Mouse (Mus musculus) CH12.LX (cell line): Measurements from ENCODE around the gene Anxa11.
"Not testable (repeated sequence)": the region's sequence is repeated elsewhere in the genome, so short reads cannot be mapped to it uniquely, and the experiment has no call there.

ENCODE experiments used
- BHLHE40 ChIP-seq: IDR thresholded peaks from 2 replicates; pipeline ENCODE4 v1.6.1; 2011; ENCODE audit warnings: mild to moderate bottlenecking, low read depth, low read length, improper control_type of control experiment
- CTCF ChIP-seq, 2 experiments: IDR thresholded peaks in 1 of 2; conservative IDR thresholded peaks in 1 of 2; 2 replicates each; pipeline ENCODE4 v1.5.1; 2011 to 2012; ENCODE audit warnings: low read depth in 2 of 2, low read length in 2 of 2, improper control_type of control experiment in 1 of 2, inconsistent platforms in 1 of 2, mild to moderate bottlenecking in 1 of 2, moderate library complexity in 1 of 2
- GABPA ChIP-seq: IDR thresholded peaks from 2 replicates; pipeline ENCODE4 v1.6.1; 2012; ENCODE audit warnings: low read depth, low read length, improper control_type of control experiment, inconsistent platforms; ENCODE audit not compliant: insufficient replicate concordance
- JUND ChIP-seq: conservative IDR thresholded peaks from 2 replicates; pipeline ENCODE4 v1.6.1; 2011; ENCODE audit warnings: low read depth, low read length, improper control_type of control experiment
- MAFK ChIP-seq: IDR thresholded peaks from 2 replicates; pipeline ENCODE4 v1.6.1; 2011; ENCODE audit warnings: low read length, improper control_type of control experiment; ENCODE audit not compliant: insufficient replicate concordance
- MYC ChIP-seq: IDR thresholded peaks from 2 replicates; pipeline ENCODE4 v1.6.1; 2011; ENCODE audit warnings: low read depth, mild to moderate bottlenecking, improper control_type of control experiment, low read length
- POLR2A ChIP-seq: IDR thresholded peaks from 2 replicates; pipeline ENCODE4 v1.6.1; 2011; ENCODE audit warnings: low read depth, mild to moderate bottlenecking, improper control_type of control experiment, low read length
- POLR2AphosphoS2 ChIP-seq: IDR thresholded peaks from 2 replicates; pipeline ENCODE4 v1.6.1; 2011; ENCODE audit warnings: low read depth, low read length, improper control_type of control experiment
- RCOR1 ChIP-seq: conservative IDR thresholded peaks from 2 replicates; pipeline ENCODE4 v1.6.1; 2012; ENCODE audit warnings: low read depth, mild to moderate bottlenecking, inconsistent platforms, low read length, improper control_type of control experiment
- TBP ChIP-seq: conservative IDR thresholded peaks from 2 replicates; pipeline ENCODE4 v1.6.1; 2011; ENCODE audit warnings: low read depth, low read length, improper control_type of control experiment
- USF1 ChIP-seq: IDR thresholded peaks from 2 replicates; pipeline ENCODE4 v1.6.1; 2014; ENCODE audit warnings: low read depth, mild to moderate bottlenecking, inconsistent platforms, low read length, improper control_type of control experiment
- ZC3H11A ChIP-seq: IDR thresholded peaks from 2 replicates; pipeline ENCODE4 v1.6.1; 2012; ENCODE audit warnings: low read depth, mild to moderate bottlenecking, inconsistent platforms, low read length, improper control_type of control experiment
- ZKSCAN1 ChIP-seq: IDR thresholded peaks from 2 replicates; pipeline ENCODE4 v1.6.1; 2012; ENCODE audit warnings: low read depth, inconsistent platforms, low read length, improper control_type of control experiment, borderline replicate concordance
- ZMIZ1 ChIP-seq: IDR thresholded peaks from 2 replicates; pipeline ENCODE4 v1.6.1; 2012; ENCODE audit warnings: low read depth, mild to moderate bottlenecking, inconsistent platforms, low read length, improper control_type of control experiment

DNA sequence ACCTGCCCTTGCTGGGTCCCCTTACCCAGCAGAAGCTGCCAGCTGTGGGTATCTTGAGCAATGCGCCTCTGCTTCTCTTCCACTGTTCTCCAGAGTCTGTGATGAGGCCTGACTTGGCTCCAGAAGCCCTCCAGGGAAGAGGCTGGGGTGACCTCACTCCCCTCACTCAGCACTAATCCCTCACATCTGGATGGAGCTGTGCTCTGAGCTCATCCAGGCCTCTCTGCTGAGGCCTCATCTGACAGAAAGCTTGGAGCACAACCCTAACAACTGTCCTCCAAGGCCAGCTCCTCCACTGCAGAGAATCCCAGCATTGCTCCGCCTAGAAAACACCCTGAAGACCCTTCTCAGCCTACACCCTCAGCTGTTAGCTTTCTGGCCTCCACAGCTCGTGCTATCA is 52.6 kb downstream of the Anxa11 start:
- not testable (repeated sequence) for TF ChIP-seq USF1; JUND; TBP; CTCF (conservative IDR thresholded peaks at IDR 0.05 in 1 of 2, IDR thresholded peaks at IDR 0.05 in 1 of 2; ENCODE audit: low read depth in 2 of 2, low read length in 2 of 2); ZMIZ1; ZKSCAN1; MAFK; POLR2A; RCOR1; BHLHE40; POLR2AphosphoS2; MYC; GABPA; ZC3H11A
